8 mouse cellular contexts compared by ENCODE assay signal in genomic region chr6:18030868-18031508, GRCm38 (mm10). TPM values are rescaled to one million over a fixed set of nuclear protein-coding genes. Genes with fewer than 3 reads are reported as not detected.
A peak's percentile ranks its signal among the peaks of the same experiment; 100 is the strongest.
DNase-seq lines count a peak whose midpoint lies in the region; ATAC-seq and TF ChIP-seq lines count a peak whose summit lies in the region.

No protein-coding gene starts in this region.

- 7% methylated on average over 12 of the region's 12 CpGs for WGBS in heart, adult 2 months
- 4% methylated on average over 12 of the region's 12 CpGs for WGBS in heart, embryonic 12.5 days
- 6% methylated on average over 12 of the region's 12 CpGs for WGBS in liver, embryonic 13.5 days (ENCODE audit: insufficient replicate concordance)

- no peaks in the 10 kb centered on the region; the same call in 1 of the 2 replicates for H3K4me1 ChIP-seq in heart, adult 2 months (ENCODE audit: control insufficient read depth, insufficient read depth, low read length)
- peaks cover 15% of the 10 kb centered on the region for H3K4me1 ChIP-seq in heart, embryonic 12.5 days (replicated peaks)
- H3K4me1 ChIP-seq in liver, embryonic 13.5 days (replicated peaks), result peaks cover 17% of the 10 kb centered on the region

- no peak for ATAC-seq in heart, embryonic 12.5 days (ENCODE audit: insufficient number of reproducible peaks, low FRiP score)
- ATAC-seq in liver, embryonic 13.5 days (ENCODE audit: low read depth), result 0 out of 2 replicates have a peak, but pooled peaks have one; percentile 9

- H3K4me3 ChIP-seq in heart, adult 2 months, result peak overlapping the region; percentile 39
- peak overlapping the region; percentile 51 for H3K4me3 ChIP-seq in heart, embryonic 12.5 days
- 0 out of 2 replicates have a peak overlapping the region, but pooled peaks have one; percentile 42 for H3K4me3 ChIP-seq in liver, embryonic 13.5 days (replicated peaks)

- no peaks in the 10 kb centered on the region for H3K9me3 ChIP-seq in heart, embryonic 12.5 days (replicated peaks)
- no peaks in the 10 kb centered on the region for H3K9me3 ChIP-seq in liver, embryonic 13.5 days (replicated peaks)

- no peak for TF ChIP-seq POLR2A in heart, adult 2 months (IDR thresholded peaks at IDR 0.05; ENCODE audit: insufficient read depth, low read depth, low read length)

- no peaks in the 10 kb centered on the region for H3K79me2 ChIP-seq in heart, adult 2 months (replicated peaks; ENCODE audit: control insufficient read depth, insufficient read depth, low read length)

- no peak for TF ChIP-seq EP300 in heart, adult 2 months (IDR thresholded peaks at IDR 0.05; ENCODE audit: insufficient read depth, low read depth, low read length)

- H3K27me3 ChIP-seq in heart, adult 2 months (ENCODE audit: control insufficient read depth, insufficient read depth, low read length), result peaks cover 7% of the 10 kb centered on the region
- H3K27me3 ChIP-seq in heart, embryonic 12.5 days (replicated peaks), result peaks cover 27% of the 10 kb centered on the region; the same call in 1 of the 2 replicates
- peaks cover 59% of the 10 kb centered on the region for H3K27me3 ChIP-seq in liver, embryonic 13.5 days

- peak in 1 of 2 experiments; percentile 27 for DNase-seq in heart, adult 2 months
- no peak for DNase-seq in heart, postnatal 10 days
- peak; percentile 23 for DNase-seq in ZHBTc4 (ENCODE audit: low read depth, low spot score)
- DNase-seq in liver, embryonic 13.5 days, result no peak
- no peak for DNase-seq in spleen, postnatal 14 days (ENCODE audit: low spot score in 2 of 2)
- no peak for DNase-seq in thymus, postnatal 0 days (ENCODE audit: low spot score)
- DNase-seq in adrenal gland, postnatal 14 days, result no peak

- H3K27ac ChIP-seq in heart, adult 2 months, result no peak overlapping the region; the same call in 1 of the 2 replicates
- H3K27ac ChIP-seq in heart, embryonic 12.5 days (ENCODE audit: poor library complexity, severe bottlenecking), result no peak overlapping the region
- H3K27ac ChIP-seq in liver, embryonic 13.5 days, result no peak overlapping the region

- no peak for TF ChIP-seq CTCF in heart, adult 2 months (IDR thresholded peaks at IDR 0.05)

- intact Hi-C loops in heart, adult 2 months (cut with DNase I), result no loop called here
- intact Hi-C loops in heart, postnatal 10 days (cut with DNase I), result no loop called here

- H3K36me3 ChIP-seq in heart, adult 2 months (ENCODE audit: control insufficient read depth, insufficient read depth, low read length), result no peaks in the 10 kb centered on the region
- no peaks in the 10 kb centered on the region for H3K36me3 ChIP-seq in heart, embryonic 12.5 days
- H3K36me3 ChIP-seq in liver, embryonic 13.5 days, result no peaks in the 10 kb centered on the region

- H3K4me2 ChIP-seq in heart, embryonic 12.5 days, result peak overlapping the region; percentile 88
- peak overlapping the region; percentile 62 for H3K4me2 ChIP-seq in liver, embryonic 13.5 days

- H3K9ac ChIP-seq in heart, adult 2 months (ENCODE audit: low read depth, low read length), result no peak overlapping the region
- H3K9ac ChIP-seq in heart, embryonic 12.5 days, result no peak overlapping the region
- no peak overlapping the region for H3K9ac ChIP-seq in liver, embryonic 13.5 days

RNA-seq across cellular contexts. Expression of gene Wnt2, which starts 0.6 kb away (rescaled TPM):
- total RNA-seq in heart, adult 2 months (2021), result under 1 TPM; 0.73 to 0.86 TPM
- polyA plus RNA-seq in heart, adult 2 months (2012; rRNA removed), result 0.85 and 0.86 TPM in 2 replicates
- total RNA-seq in heart, postnatal 10 days (2021), result 1 to 10 TPM; 1.2 to 1.6 TPM
- 6.6 TPM in 2 replicates for polyA plus RNA-seq in heart, embryonic 12.5 days (2016; fragmentation: Nextera tagmentation; extraction: Ambion mirVana)
- polyA plus RNA-seq in liver, embryonic 13.5 days (2015; fragmentation: Nextera tagmentation; extraction: Ambion mirVana), result 1.7 and 2.1 TPM in 2 replicates
- polyA plus RNA-seq in thymus, postnatal 0 days (2015; fragmentation: Nextera tagmentation; extraction: Ambion mirVana), result 0.39 and 0.77 TPM in 2 replicates
- 0.68 and 0.82 TPM in 2 replicates for total RNA-seq in adrenal gland, postnatal 14 days (2021)
